Mouse (Mus musculus) liver, embryonic 14.5 days (tissue): Measurements from ENCODE around the gene Psmd13. TPM values are rescaled to one million over a fixed set of nuclear protein-coding genes. Genes with fewer than 3 reads are reported as not detected.

Experiments
- ATAC-seq: fragments of 200-750 bp; cut with Nextera tagmentation; 2 replicates; pipeline ENCODE4 v1.8.0; 2017; ENCODE audit warnings: moderate number of reproducible peaks, mild to moderate bottlenecking, moderate library complexity; ENCODE audit not compliant: insufficient read depth
- DNase-seq, 3 experiments: peaks; one replicate each; pipeline ENCODE4 v3.0.0-alpha.2; 2012 to 2013; ENCODE audit warnings: low read depth in 3 of 3, low spot score in 3 of 3
- H3K27ac ChIP-seq: fragments of 300-500 bp; sonication (generic); 2 replicates; pipeline ENCODE4 v1.5.1; 2014; ENCODE audit warnings: moderate library complexity, mild to moderate bottlenecking, control low read depth, inconsistent platforms
- H3K27me3 ChIP-seq: fragments of 300-500 bp; sonication (generic); 2 replicates; pipeline ENCODE4 v1.6.1; 2014; ENCODE audit warnings: mild to moderate bottlenecking, low read length, moderate library complexity; ENCODE audit not compliant: control insufficient read depth, insufficient read depth
- H3K36me3 ChIP-seq: fragments of 300-500 bp; sonication (generic); replicated peaks from 2 replicates; pipeline ENCODE4 v1.6.1; 2014; ENCODE audit warnings: low read depth; ENCODE audit not compliant: control insufficient read depth, insufficient read depth
- H3K4me1 ChIP-seq, 2 experiments: fragments of 200-500 bp in 1 of 2; fragments of 300-500 bp in 1 of 2; sonication (generic) in 1 of 2; replicated peaks; 2 replicates each; pipeline ENCODE4 v1.6.1; 2012 to 2014; ENCODE audit warnings: antibody characterized with exemption in 1 of 2, inconsistent platforms in 1 of 2, low read length in 1 of 2; ENCODE audit not compliant: control insufficient read depth in 2 of 2, insufficient read depth in 2 of 2
- H3K4me2 ChIP-seq: fragments of 300-500 bp; sonication (generic); 2 replicates; pipeline ENCODE4 v1.6.1; 2014; ENCODE audit warnings: low read depth, mild to moderate bottlenecking, control low read depth, moderate library complexity
- H3K4me3 ChIP-seq, 2 experiments: fragments of 200-500 bp in 1 of 2; fragments of 300-500 bp in 1 of 2; sonication (generic) in 1 of 2; 2 replicates each; pipeline ENCODE4 v1.5.1; 2012 to 2014; ENCODE audit warnings: low read depth in 2 of 2, low read length in 2 of 2, mild to moderate bottlenecking in 2 of 2, control low read depth in 1 of 2, inconsistent platforms in 1 of 2, moderate library complexity in 1 of 2; ENCODE audit not compliant: insufficient read depth in 1 of 2
- H3K9ac ChIP-seq: fragments of 300-500 bp; sonication (generic); replicated peaks from 2 replicates; pipeline ENCODE4 v1.6.1; 2014; ENCODE audit warnings: mild to moderate bottlenecking, control low read depth, moderate library complexity
- H3K9me3 ChIP-seq: fragments of 300-500 bp; sonication (generic); 2 replicates; pipeline ENCODE4 v1.6.1; 2016; ENCODE audit warnings: low read length, mixed read lengths; ENCODE audit not compliant: control insufficient read depth
- CTCF ChIP-seq: IDR thresholded peaks from 2 replicates; pipeline ENCODE4 v1.5.1; 2016; ENCODE audit warnings: antibody characterized with exemption, low read depth, control low read depth
- EP300 ChIP-seq: IDR thresholded peaks from 2 replicates; pipeline ENCODE4 v1.6.1; 2016; ENCODE audit warnings: antibody characterized with exemption, low read depth
- WGBS: fragments of 180-500 bp; shearing (Covaris S2); extraction: QIAGEN DNeasy Blood & Tissue Kit; methylation state at CpG from one replicate; pipeline ENCODE4 v1.1.7; 2014; ENCODE audit not compliant: insufficient replicate concordance; 5-methylcytosine and 5-hydroxymethylcytosine counted together
- polyA plus RNA-seq, 2 experiments: library from polyadenylated mRNA; depleted of rRNA in 1 of 2; stranded (reverse) in 1 of 2; unstranded in 1 of 2; fragments of >200 nt; fragmentation: Nextera tagmentation in 1 of 2; extraction: Ambion mirVana in 1 of 2; gene quantifications; 2 replicates each; pipeline versions ENCODE4 v1.2.1 to v1.2.3; 2012 to 2014

The Psmd13 gene
- polyA plus RNA-seq, 2 experiments = 50.8 to 92.6 TPM

- ATAC-seq (no peak), DNase-seq (no peak)
- no peaks in the 10 kb centered on the region for H3K9me3 ChIP-seq
- H3K4me3 ChIP-seq = no peak overlapping the region
- no peak overlapping the region for H3K9ac ChIP-seq
- no peak overlapping the region for H3K27ac ChIP-seq
- no peak overlapping the region for H3K4me2 ChIP-seq
- H3K4me1 ChIP-seq = peaks cover 0 to 3% of the 10 kb centered on the region in 2 experiments; a peak in 1 of 4 replicates
- no peaks in the 10 kb centered on the region for H3K36me3 ChIP-seq
- H3K27me3 ChIP-seq = no peaks in the 10 kb centered on the region; the same call in 1 of the 2 replicates
- WGBS = 59% methylated on average over 9 of the region's 9 CpGs
- TF ChIP-seq EP300 (no peak), CTCF (no peak)
Measured at GRCm38 (mm10) chr7:140836243-140837115, 45.3 kb upstream of the Psmd13 start.

- DNase-seq = no peak
Measured at GRCm38 (mm10) chr7:140839556-140839955, 42.2 kb upstream of the Psmd13 start.

GRCm38 (mm10) chr7:140840750-140841735, 40.7 kb upstream of the Psmd13 start:
- Histone ChIP-seq H3K27ac (no peak overlapping the region), H3K4me3 (no peak overlapping the region), H3K36me3 (no peaks in the 10 kb centered on the region), H3K27me3 (no peaks in the 10 kb centered on the region; the same call in 1 of the 2 replicates), H3K9me3 (no peaks in the 10 kb centered on the region), H3K4me1 (no peaks in the 10 kb centered on the region), H3K9ac (no peak overlapping the region), H3K4me2 (no peak overlapping the region)
- DNase-seq (no peak), ATAC-seq (no peak)
- no peak for TF ChIP-seq CTCF
- TF ChIP-seq EP300 = no peak
- 29% methylated on average over 19 of the region's 19 CpGs for WGBS

More at GRCm38 (mm10) chr7:140839556-140839955, 42.2 kb upstream of the Psmd13 start:
- WGBS = 53% methylated on average over 5 of the region's 5 CpGs
- Histone ChIP-seq H3K9ac (no peak overlapping the region), H3K4me3 (no peak overlapping the region), H3K27ac (no peak overlapping the region), H3K27me3 (no peaks in the 10 kb centered on the region; the same call in 1 of the 2 replicates), H3K36me3 (no peaks in the 10 kb centered on the region), H3K4me2 (no peak overlapping the region), H3K4me1 (peaks cover 0 to 3% of the 10 kb centered on the region in 2 experiments; a peak in 1 of 4 replicates), H3K9me3 (no peaks in the 10 kb centered on the region)
- ATAC-seq = no peak
- no peak for TF ChIP-seq CTCF
- TF ChIP-seq EP300 = no peak

GRCm38 (mm10) chr7:140843806-140844205, 38.0 kb upstream of the Psmd13 start:
- Histone ChIP-seq H3K4me1 (no peaks in the 10 kb centered on the region), H3K4me3 (no peak overlapping the region), H3K9ac (no peak overlapping the region)

More at GRCm38 (mm10) chr7:140843806-140844205, 38.0 kb upstream of the Psmd13 start:
- Histone ChIP-seq H3K27me3 (no peaks in the 10 kb centered on the region; the same call in 1 of the 2 replicates), H3K27ac (no peak overlapping the region), H3K4me2 (no peak overlapping the region), H3K9me3 (no peaks in the 10 kb centered on the region), H3K36me3 (no peaks in the 10 kb centered on the region)
- 59% methylated on average over 7 of the region's 7 CpGs for WGBS
- TF ChIP-seq CTCF (no peak), EP300 (no peak)
- DNase-seq (no peak), ATAC-seq (no peak)
